Mouse (Mus musculus) left cerebral cortex, adult 2 months (tissue): ENCODE measurements at regions not wholly inside any gene's neighbourhood (a gene's known extent, or its start where the extent isn't known, plus 50 kb on each side); places are given as distances from the start of the nearest gene placed in this dataset.
"Not testable (repeated sequence)": the region's sequence is repeated elsewhere in the genome, so short reads cannot be mapped to it uniquely, and the experiment has no call there.

Experiments used
- DNase-seq, 2 experiments: peaks; one replicate each; pipeline ENCODE4 v3.0.0; 2021 to 2022; ENCODE audit warnings: low spot score in 2 of 2, mixed read lengths in 1 of 2; ENCODE audit errors: extremely low spot score in 1 of 2
- H3K27ac ChIP-seq: fragments of 200-600 bp; 2 replicates; pipeline ENCODE4 v1.8.1; 2022
- H3K4me3 ChIP-seq: fragments of 200-600 bp; 2 replicates; pipeline ENCODE4 v1.8.1; 2022
- CTCF ChIP-seq: fragments of 200-600 bp; IDR thresholded peaks from 2 replicates; pipeline ENCODE4 v1.8.1; 2022; ENCODE audit warnings: antibody characterized with exemption, mild to moderate bottlenecking, moderate library complexity
- intact Hi-C: fragments of 180-260 bp; cut with DNase I; formaldehyde crosslinking; loops from one replicate; pipeline ENCODE4 v1.15.1; 2025

DNA sequence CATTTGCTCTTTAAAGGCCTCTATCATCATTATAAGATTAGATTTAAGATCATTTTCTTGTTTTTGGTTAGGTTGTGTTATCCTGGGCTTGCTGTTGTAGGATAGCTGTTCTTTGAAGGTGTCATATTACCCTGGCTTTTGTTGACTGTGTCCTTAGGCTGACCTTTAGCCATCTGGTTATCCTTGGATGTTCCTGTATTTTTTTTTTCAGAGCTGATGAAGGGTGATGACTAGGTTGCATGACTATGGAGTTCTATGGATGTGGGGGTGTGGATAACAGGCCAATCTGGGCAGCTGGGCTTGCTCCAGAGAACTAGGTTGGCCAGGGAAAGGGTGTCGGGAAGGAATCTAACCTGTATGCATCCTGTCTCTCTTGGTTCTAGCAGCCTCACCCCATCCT is 74.2 kb downstream of the Dmrta1 start:
- Histone ChIP-seq H3K4me3 (no peak overlapping the region), H3K27ac (no peak overlapping the region)
- DNase-seq = no peak
- no peak for TF ChIP-seq CTCF
- intact Hi-C loops = no loop called here

- no peak for TF ChIP-seq CTCF
- Histone ChIP-seq H3K4me3 (no peak overlapping the region), H3K27ac (no peak overlapping the region)
- intact Hi-C loops = no loop called here
- DNase-seq = no peak
Observed at GRCm38 (mm10) chr4:89776269-89776668, 97.0 kb downstream of the Dmrta1 start.

- no peak for DNase-seq
- no peak overlapping the region for H3K27ac ChIP-seq
- intact Hi-C loops = no loop called here
- no peak for TF ChIP-seq CTCF
- H3K4me3 ChIP-seq = no peak overlapping the region
Observed at GRCm38 (mm10) chr4:89781487-89781886, 102.3 kb downstream of the Dmrta1 start.

DNA sequence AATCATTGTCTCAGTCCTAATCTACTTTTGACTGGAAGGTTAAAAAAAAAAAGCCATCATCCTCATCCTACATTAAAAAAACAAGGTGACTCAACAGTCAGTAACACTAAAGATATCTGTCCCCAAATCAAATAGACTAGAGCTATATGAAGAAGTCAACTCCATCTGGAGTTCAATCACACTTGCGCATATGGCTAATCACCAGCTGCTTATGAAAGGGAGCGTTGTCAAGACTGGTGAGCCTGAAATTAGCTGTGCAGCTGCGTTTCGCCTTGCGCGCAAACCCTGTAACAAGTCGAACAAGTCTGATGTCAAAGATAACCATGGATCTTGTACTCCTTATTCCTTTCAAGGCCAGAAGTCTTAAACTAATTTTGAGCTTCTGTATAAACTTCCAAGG is 137.6 kb downstream of the Dmrta1 start:
- intact Hi-C loops = no loop called here
- no peak overlapping the region for H3K4me3 ChIP-seq
- no peak for DNase-seq
- no peak overlapping the region for H3K27ac ChIP-seq
- no peak for TF ChIP-seq CTCF

GRCm38 (mm10) chr4:89834552-89835206 is 155.4 kb downstream of the Dmrta1 start:
- H3K27ac ChIP-seq = no peak overlapping the region
- intact Hi-C loops = no loop called here
- DNase-seq = no peak

DNA sequence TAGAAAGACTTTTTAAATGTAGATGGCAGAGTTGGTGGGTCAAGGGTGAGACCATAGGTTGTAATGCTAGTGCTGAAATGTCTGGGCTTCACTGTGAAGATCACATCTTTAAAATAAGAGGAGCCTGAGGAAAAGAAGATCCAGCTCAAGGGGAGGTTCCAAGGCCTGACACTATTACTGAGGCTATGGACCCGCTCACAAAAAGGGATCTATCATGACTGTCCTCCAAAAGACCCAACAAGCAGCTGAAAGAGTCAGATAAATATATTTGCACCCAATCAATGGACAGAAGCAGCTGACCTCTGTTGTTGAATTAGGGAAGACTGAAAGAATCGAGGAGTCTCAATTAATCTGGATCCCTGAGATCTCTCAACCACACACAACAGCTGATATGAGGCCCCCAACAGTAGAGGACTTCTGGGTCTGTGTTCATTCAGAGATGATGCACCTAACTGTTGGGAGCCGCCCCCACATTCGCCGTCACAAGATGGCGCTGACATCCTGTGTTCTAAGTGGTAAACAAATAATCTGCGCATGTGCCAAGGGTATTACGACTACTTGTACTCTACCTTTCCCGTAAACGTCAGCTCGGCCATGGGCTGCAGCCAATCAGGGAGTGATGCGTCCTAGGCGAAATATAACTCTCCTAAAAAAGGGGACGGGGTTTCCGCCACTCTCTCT is 196.3 kb downstream of the Dmrta1 start:
- H3K4me3 ChIP-seq, intact Hi-C loops, H3K27ac ChIP-seq: not testable (repeated sequence)
- DNase-seq = peak in 1 of 2 experiments; percentile 9

More at GRCm38 (mm10) chr4:89834552-89835206, 155.4 kb downstream of the Dmrta1 start:
- H3K4me3 ChIP-seq = no peak overlapping the region
- no peak for TF ChIP-seq CTCF

DNA sequence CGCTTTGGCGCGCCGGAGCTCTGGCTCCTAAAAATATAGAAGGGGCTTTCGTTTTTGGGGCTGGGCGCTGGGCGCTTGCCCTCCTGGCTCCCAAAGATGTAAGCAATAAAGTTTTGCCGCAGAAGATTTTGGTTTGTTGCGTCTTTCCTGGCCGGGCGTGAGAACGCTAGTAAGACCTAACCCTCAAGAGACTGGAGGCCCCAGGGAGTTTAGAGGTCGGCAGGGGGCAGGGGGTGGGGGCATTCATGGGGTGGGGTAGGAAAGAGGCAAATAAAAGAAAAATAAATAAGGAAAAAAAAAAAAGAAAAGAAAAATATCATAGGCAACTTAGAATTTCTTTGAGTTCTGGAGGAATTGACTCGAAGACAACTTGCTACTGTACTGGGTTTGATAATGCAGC is 196.9 kb downstream of the Dmrta1 start:
- H3K27ac ChIP-seq, intact Hi-C loops, H3K4me3 ChIP-seq, DNase-seq: not testable (repeated sequence)

GRCm38 (mm10) chr4:89881083-89881482 is 201.8 kb downstream of the Dmrta1 start:
- peak; percentile 58 for TF ChIP-seq CTCF
- no peak overlapping the region for H3K27ac ChIP-seq
- H3K4me3 ChIP-seq = no peak overlapping the region
- intact Hi-C loops = loop anchor here (10.0 kb wide), 1 partner anchor 284 kb away; no protein-coding TSS in a partner anchor
- peak in 1 of 2 experiments; percentile 12 for DNase-seq

- intact Hi-C loops = no loop called here
- no peak for DNase-seq
- TF ChIP-seq CTCF = no peak
- Histone ChIP-seq H3K27ac (no peak overlapping the region), H3K4me3 (no peak overlapping the region)
Observed at GRCm38 (mm10) chr4:89909622-89910021, 230.4 kb downstream of the Dmrta1 start.

DNA sequence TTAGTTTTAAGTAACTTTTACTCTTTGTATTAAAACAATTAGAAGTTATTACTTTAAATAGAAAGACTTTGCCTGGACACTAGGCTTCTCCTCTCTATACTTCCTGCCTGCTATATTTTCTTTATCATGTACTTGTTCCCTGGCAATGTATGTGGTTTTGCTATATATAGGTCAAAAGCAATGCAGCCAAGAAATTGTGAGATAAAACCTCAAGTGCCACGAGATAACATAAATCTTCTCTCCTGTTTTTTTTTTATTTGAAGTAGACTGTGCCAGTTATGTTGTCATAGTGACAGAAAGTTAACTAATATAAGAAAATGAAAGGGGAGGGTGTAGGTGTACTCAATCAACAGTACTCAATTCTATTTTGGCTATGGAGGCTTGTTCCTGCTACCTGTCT is 258.4 kb downstream of the Dmrta1 start:
- intact Hi-C loops = no loop called here
- DNase-seq = no peak
- Histone ChIP-seq H3K27ac (no peak overlapping the region), H3K4me3 (no peak overlapping the region)
- no peak for TF ChIP-seq CTCF

DNA sequence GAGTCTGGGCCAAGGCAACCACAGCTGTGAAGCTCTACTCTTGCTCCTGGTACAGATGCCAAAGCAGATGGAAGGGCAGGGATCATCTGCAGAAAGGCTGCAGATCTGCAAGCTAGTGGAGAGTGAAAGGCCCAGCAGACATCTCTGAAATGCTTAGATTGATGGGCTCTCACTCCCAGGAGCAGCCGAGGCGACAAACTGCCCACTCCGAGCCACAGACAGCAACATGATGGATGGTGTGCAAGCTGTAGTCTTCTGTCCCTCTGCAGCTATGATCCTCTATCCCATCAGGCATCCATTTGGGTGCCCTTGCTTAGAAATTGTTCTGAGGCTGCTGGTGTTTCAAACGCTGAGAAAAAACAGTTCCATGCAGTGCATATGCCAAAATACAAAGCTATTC is 262.1 kb downstream of the Dmrta1 start:
- TF ChIP-seq CTCF = no peak
- intact Hi-C loops = no loop called here
- no peak overlapping the region for H3K4me3 ChIP-seq
- DNase-seq = no peak
- H3K27ac ChIP-seq = no peak overlapping the region

- Histone ChIP-seq H3K4me3 (no peak overlapping the region), H3K27ac (no peak overlapping the region)
- TF ChIP-seq CTCF = no peak
- DNase-seq = no peak
- intact Hi-C loops = no loop called here
Observed at GRCm38 (mm10) chr4:89976146-89976545, 242.5 kb upstream of the Zfp352 start.

- no peak for DNase-seq
- Histone ChIP-seq H3K27ac (no peak overlapping the region), H3K4me3 (no peak overlapping the region)
- TF ChIP-seq CTCF = no peak
- intact Hi-C loops = no loop called here
Observed at GRCm38 (mm10) chr4:90003413-90003812, 215.2 kb upstream of the Zfp352 start.
